Mouse (Mus musculus): Measurements from ENCODE around the gene 4930522H14Rik.
A peak's percentile ranks its signal among the peaks of the same experiment; 100 is the strongest.

The 4930522H14Rik gene

DNA sequence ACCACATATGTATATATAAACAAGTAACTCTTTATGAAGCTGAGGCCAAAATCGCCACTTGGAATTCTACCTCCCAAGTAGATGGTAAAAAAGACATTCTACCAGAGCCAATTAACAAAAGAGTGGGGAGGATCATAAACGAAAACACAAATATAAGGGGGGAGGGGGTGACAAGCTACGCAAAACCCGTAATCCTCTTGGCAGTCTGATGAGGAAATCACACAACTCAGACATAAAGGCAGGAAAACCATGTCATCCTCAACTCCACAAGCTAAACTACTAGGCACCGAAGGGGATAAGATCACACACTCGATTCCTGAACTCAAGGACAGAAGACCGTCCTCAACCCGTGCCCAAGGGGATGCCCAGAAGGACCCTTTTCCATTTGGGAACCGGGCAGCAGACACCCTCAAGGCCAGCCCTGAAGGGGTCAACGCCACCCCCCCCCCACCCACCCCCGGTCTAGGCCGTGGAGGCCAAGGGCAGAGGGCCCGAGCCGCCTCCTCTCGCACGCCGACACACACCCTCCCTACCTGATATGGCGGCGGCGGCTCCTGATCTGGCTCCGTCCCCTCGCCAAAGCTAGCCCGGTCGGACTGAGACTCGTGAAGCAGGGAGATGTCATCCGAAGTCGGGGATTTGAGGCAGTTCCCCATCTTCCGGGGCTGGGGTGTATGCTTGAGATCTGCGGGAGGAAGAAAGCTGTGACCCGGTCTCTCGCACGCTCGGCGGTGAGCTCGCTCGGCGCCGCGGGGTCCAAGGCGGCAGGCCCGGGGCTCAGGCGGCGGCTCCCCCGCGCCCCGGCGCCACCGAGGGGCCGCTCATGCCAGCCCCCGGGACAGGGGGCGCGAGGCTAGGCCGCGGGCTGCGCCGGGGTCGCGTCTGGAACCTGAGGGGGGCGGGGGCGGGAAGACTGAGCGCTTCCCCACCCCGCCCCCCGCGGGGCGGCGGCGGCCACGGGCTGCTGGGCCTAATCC is 55.2 kb downstream of the 4930522H14Rik start:
- peak; percentile 50 for ATAC-seq (ENCODE audit: low TSS enrichment)

DNA sequence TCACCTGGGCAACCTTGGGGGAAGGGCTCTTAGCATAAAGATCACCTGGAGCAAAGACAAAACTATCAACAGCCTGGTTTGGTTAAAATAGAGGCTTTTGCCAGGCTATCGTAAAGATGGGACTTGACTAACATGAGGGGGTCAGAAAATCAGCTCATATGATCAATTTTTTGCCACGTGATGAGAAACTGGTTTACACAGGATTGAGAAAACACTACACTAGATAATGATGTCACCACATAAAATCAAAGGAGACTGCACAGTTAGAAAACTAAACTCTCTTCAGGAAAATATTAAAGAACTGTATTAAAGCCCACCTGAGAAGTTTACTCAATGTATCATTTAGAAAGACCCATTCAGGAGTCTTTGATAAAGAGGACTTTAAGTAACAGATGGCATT is 56.0 kb downstream of the 4930522H14Rik start:
- ATAC-seq (ENCODE audit: low TSS enrichment) = no peak

DNA sequence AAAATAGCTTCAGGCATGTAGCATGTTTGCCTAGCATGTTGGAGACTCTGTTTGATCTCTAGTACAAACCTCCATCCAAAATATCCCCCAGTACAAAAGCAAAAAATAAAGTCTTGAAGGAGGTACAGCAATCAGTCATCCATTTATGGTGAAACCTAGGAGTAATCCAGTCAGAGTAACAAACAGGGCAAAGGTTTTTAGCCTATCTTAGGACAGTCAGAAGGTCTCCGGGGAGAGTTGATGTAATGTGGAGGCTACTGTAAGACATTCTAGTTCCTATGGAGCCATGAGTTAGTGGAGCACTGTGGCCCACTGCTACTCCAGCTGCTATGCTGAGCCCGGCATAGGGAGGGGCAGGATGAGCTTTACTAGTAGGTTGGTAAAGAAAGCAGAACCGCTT is 58.5 kb downstream of the 4930522H14Rik start:
- ATAC-seq (ENCODE audit: low TSS enrichment) = no peak

DNA sequence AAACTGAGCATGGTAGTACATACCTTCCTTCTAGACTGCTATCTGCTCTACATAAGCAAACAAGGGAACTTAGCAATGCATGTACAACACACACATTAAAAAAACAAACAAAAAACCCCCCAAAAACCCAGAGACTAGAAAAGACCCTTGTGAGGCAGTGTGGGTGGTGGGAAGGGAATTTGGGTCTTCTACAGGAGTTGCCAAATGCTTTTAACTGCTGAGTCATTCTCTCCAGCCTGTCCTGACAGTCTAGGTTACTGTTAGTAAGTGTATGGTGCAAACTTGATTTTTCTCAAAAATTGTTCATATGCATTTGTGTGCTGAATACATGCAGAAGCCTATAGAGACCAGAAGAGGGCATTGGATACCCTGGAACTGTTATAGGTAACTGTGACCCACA is 59.5 kb downstream of the 4930522H14Rik start:
- no peak for ATAC-seq (ENCODE audit: low TSS enrichment)

DNA sequence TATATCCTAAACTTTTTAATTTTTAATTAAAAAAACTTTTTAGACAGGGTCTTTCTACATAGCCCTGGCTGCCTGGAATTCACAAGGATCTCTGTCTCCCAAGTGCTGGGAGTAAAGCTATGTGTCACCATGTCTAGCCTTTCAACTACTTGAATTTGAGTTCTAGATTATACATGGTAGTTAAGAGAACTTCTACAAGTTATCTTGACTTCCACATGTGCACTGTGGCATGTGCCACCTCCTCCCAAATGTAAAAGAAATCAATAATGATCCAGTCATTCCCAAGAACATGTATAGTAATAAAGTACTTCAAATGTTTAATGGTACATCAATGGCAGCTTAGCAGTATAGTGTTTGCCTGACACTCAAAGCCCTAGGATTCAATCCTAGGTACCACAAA is 63.4 kb downstream of the 4930522H14Rik start:
- no peak for ATAC-seq (ENCODE audit: low TSS enrichment)

GRCm38 (mm10) chr4:109463892-109464291 is 67.2 kb downstream of the 4930522H14Rik start:
- no peak for ATAC-seq (ENCODE audit: low TSS enrichment)

DNA sequence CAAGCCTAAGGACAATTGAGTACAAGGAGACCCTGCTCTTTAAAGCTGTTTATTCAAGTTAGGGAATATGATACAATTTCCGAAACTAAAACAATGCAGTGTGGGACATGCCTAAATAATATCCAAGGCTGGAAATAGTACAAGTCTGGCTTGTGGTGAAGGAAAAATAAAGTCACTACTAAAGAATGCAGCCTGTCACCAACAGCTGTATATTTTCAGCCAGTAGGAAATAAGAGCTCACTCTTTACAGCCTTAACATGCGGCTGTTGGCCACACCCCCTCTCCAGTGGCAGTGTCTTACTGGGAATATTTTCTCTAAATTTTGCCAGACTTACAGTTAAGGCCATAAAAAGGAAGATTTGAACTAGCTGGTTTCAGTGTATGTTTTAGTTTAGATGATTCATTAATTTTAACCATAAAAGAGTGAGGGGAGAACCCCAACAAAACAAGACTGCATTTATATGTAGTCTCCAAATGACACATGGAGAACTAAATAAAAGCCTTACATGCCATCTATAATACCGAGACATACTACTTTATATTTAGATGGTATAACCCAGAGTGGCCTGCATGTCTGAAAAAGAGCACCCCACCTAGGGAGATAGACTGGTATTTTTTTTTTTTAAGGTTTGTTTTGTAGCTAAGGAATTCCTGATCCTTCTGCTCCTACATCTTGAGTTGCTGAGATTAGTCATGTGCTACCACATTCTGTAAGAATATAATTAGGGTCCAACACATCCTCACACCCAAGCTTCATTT is 70.5 kb downstream of the 4930522H14Rik start:
- ATAC-seq (ENCODE audit: low TSS enrichment) = no peak

GRCm38 (mm10) chr4:109456821-109457220 is 74.3 kb downstream of the 4930522H14Rik start:
- no peak for ATAC-seq (ENCODE audit: low TSS enrichment)
